Mouse (Mus musculus): ENCODE data around the gene Rab44.

- TF ChIP-seq CTCF (IDR thresholded peaks at IDR 0.05; ENCODE audit: low read depth, low read length) (no peak), POLR2A (IDR thresholded peaks at IDR 0.05; ENCODE audit: borderline replicate concordance, low read depth, low read length) (no peak)
Measured at GRCm38 (mm10) chr17:29143266-29143665, 29.3 kb downstream of the Rab44 start.
